Mouse (Mus musculus) cerebellum, adult 18-20 months (tissue): ENCODE data around the gene Samd4.
A peak's percentile ranks its signal among the peaks of the same experiment; 100 is the strongest.

Experiments
- DNase-seq, 2 experiments: peaks; one replicate each; pipeline ENCODE4 v3.0.0; 2021

Gene Samd4

DNA sequence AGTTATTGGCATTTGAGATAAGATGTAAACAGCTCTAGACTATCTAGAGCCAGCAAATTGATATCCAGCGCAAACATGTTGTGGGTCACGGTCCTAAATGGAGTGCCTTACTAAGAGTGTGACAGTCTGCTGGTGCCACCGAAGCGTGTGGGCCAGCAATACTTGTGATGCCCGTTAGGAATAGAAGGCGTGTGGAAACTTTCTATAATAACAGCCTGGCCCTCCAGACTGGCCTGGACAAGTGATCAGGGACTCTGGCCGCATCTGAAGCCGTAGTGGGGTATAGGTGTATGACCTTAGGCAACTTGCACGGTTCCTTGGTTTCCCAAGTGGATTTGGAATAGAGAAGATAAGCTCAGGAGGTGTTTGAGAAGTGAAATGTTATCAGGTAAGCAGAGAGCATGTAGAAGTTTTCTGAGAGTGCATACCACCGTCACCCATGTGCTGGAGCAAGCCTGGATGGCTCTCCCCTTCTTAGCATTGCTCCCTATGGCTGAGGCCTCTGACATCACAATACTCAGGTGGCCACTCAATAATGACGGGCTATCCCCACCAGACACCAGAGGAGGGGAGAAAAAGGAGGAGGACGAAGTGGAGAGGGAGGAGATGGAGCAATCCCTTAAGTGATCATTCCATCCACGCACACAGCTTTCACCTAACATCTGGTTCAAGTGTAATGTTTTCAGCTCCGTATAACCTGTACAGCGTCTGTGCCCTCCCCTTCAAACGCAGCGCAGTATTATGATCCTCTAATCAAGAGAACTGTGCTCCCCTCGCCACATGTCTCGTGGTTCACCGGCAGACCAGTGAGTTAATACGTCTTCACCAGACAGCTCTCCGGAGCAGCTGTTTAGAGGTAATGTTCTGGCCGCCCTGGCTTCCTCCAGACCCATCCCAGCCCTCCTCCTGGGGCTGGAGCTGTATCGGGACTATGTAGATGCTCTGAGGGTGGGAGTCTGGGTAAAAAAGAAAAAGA is 118.4 kb downstream of the Samd4 start:
- no peak for DNase-seq

DNA sequence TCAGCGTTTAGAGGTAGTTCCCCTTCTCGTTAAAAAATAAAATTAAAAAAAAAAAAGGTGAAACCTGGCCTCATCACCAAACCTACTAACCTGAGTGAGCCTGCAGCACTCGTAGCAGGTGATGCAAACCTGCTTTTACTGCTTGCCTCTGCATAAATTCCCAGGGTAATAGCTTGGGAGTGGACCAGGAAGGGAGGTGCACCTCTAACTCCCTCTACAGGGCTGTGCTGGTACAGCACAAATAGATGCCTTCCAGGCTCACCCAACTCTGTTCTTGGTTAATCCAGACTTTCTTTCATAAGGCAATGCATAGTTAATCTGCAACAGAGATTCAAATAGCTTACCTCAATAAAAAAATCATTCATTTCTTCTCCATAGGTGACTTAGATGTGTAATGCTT is 121.5 kb downstream of the Samd4 start:
- peak; percentile 53 to 59 for DNase-seq

DNA sequence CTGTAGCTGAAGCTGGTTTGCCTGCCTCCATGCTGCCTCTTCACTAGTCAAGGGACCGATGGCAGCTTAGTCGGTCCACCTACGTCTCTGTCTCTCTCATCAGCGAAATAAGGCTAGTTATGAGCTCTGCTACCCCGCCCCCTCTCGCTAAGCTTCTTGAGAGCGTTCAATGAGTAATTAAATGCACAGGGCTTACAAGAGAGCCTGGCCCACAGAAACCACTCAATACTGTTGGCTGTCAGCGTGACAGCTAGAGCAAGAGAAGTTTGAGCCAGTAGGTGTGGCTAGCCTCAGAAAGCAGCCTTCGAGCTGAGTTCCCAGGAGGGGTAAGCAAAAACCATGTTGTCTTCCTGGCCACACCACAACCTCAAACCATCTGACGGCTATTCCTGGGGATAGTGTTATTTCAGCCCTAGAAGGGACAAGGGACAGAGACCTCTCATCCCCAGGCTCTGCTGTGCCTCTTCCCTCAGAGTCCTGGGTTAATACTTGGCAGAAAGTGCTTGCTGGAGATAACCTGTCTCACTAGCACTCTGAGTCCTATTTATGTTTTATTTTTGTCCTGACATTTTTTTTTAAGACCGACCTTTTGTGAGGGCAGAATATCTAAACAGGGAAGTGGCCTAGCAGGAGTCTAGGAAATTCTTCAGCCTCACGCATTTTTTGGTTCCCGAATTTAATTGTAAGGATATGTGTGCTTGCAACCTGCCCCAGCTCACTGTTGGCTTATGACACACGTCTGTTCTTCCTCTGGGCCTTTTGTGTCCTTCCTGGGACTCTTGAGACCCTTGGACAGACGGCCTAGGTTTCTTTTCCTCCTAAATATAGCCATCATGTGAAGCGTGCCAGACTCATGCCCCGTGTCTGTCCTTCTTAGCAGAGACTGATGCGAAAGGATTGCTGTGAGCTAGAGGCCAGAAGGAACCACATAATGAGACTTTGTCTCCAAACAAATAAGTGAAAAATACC is 128.8 kb downstream of the Samd4 start:
- no peak for DNase-seq

DNA sequence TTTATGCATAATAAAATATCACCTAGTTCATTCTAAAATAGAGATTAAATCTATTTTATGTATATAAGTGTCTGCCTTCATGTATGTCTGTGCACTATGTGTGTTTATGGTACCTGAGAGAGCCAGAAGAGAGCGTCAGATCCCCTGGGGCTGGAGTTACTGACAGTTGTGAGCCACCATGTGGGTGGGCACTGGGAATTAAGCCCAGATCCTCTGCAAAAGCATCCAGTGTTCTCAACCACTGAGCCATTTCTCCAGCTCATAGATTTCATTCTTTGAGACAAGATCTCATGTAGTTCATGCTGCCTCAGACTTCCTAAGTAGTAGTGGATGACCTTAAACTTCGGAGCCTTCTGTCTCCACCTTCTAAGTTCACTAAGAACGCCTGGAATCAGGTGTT is 133.0 kb downstream of the Samd4 start:
- DNase-seq, result no peak

DNA sequence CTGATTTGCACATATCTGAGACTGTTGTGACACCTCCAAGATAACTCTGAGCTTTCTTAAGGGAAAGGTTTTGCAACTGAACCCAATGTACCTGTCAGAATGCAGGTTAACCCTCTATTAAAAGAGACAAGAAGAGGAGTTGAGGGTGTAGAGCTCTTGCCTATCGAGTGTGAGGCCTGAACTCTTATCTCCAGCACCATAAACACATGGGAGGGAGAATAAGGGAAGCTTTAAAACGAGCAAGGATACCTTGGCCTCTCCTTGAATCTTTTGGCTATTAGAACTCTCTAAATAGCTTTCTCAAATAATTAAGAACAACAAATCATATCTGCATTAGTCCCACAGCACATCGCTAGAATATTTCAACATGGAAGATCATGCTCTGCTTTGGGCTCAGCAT is 135.0 kb downstream of the Samd4 start:
- no peak for DNase-seq

DNA sequence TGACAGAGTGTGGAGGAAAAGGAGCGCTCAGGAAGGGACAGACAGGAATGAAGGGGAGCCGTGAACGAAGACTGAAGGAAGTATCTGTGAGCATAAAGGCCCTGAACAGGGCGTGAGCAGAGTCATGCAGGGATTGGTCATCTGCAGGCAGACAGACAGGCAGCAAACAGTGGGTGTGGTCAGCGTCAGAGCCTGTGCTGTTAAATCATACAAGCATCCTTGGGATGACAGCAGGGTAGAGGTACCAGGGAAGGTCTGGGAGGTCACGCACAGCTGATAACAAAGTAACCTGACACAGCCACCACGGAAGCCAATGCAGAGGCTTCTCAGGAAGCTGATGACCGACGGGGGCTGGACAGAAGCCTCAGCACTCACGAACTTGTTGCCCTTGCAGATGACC is 138.2 kb downstream of the Samd4 start:
- DNase-seq, result no peak

DNA sequence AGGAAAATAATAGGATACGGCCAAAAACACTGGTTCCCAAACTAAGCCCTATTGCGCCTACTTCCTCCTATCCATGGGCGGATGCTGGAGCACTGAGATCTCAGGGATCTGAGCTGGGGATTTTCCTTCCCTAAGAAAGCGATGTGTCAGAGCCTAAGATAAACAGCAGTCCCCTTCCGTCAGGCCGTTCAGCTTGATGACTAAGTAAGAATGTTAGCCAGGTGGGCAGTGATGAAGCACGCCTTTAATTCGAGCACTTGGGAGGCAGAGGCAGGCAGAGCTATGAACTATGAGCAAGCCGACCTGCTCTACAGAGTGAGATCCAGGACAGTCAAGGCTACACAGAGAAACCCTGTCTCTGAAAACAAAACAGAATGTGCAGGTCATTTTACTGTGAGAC is 140.9 kb downstream of the Samd4 start:
- DNase-seq, result no peak

DNA sequence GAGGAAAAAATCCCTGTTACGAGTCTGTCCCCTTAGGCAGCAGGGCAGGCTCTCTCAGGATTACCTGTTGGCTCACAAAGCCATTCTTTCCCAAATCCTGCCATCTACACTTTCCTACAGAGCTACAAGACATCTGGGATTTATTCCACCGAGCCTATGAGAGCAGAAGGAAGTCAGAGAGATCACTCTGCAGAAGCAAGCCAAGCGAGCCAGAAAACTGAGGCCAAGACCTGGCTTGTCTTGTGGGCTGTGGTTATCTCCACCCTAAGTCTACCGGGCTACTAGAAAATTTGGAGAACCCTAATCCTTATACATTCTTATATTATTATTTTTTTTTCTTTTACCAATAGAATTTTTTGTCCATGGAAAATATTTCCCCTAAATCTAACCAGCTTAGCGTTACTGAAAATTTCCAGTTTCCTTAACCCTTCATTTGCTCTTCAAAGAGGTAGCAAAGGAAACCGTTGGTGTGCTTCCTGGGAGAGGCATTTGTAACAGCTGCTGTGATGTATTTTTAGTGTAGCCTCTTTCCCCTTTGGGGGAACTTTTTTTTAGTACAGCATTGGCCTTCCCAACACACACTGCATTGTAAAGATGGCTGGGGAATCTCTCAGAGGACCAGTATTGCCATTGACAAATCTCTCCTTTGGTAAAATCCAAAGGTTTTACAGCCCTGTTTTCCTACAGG is 144.9 kb downstream of the Samd4 start:
- no peak for DNase-seq

DNA sequence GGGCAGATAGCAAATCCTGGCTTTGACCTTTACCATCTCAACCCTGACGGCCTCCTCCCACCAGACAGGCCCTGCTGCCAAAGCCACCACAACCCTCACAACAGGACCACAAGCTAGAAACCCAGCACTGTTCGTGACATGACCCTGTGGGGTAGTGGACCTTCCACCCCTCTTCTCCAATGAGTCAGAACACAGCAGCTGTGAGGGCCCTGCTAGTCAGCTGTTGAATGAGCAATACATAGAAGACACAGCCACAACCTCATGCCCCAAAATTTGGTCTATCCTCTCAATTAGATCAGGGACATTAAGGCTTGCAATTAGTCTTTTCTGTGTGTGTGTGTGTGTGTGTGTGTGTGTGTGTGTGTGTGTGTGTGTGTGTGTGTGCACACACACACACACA is 148.9 kb downstream of the Samd4 start:
- no peak for DNase-seq

DNA sequence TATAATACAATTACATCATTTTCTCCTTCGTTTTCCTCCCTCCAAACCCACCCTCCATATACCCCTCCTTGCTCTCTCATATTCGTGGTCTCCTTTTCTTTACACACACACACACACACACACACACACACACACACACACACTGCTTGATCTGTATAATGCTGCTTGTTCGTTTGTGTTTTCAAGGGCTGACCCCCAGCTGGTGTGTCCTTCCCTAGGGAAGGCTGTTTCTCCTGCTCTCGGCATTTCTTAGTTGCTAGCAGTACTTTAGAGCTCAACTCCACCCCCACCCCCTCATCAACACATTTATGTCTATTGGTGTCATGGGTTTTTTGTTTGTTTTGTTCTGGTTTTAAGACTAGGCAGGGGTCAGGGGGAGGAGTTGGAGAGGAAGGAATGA is 149.5 kb downstream of the Samd4 start:
- DNase-seq, result no peak

DNA sequence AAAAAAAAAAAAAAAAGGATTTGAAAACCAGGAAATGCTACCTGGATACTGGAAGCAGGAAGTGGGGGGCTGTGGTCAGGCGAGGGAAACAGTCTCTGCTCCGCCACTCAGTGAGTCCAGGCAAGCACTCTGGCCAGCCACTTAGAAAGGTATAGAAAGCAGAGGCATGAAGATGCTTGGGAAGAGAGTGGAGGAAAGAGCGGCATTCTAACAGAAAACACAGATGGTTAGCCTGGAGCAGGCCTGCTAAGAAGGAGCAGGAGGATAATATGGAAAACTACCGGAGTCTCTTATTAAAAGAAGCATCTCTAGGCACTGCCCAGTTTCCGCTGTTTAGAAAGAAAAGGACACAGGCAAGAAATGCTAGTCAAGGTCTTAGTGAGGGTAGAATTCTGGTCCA is 150.8 kb downstream of the Samd4 start:
- no peak for DNase-seq

DNA sequence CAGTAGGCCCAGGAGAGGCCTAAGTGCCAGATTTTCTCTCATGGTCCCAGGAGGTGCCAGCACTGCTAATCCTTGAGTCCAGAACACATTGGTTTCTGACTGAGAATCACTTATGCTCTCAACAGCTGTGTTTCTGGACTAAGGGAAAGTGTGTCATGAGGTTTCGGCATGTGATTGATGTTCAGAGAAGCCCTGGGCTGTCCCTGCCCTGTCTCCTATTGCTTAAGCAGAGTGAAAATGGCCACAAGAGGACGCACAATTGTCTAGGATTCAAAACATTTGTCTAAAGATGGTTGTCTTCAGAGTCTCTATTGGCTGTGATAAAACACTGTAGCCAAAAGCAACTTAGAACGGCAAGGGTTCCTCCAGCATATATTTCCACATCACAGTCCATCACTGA is 159.0 kb downstream of the Samd4 start:
- no peak for DNase-seq

DNA sequence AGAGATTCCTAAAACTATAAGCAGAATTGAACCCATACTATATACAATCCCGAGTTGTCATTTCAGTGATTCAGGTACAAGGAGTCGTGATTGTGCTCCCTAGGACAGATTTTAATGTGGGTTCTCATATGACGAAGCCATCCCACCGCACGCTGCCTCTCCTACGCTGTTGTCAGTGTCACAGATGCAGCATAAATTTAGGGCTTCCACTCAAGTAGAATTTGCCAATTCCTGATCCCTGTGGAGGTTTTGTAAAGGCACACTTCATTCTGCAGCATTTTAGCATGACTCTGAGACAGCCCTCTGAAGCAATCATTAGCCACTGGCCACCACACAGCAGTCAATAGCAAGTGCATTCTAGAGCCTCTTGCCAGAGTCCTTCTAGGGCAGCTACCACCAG is 166.4 kb downstream of the Samd4 start:
- DNase-seq, result no peak

DNA sequence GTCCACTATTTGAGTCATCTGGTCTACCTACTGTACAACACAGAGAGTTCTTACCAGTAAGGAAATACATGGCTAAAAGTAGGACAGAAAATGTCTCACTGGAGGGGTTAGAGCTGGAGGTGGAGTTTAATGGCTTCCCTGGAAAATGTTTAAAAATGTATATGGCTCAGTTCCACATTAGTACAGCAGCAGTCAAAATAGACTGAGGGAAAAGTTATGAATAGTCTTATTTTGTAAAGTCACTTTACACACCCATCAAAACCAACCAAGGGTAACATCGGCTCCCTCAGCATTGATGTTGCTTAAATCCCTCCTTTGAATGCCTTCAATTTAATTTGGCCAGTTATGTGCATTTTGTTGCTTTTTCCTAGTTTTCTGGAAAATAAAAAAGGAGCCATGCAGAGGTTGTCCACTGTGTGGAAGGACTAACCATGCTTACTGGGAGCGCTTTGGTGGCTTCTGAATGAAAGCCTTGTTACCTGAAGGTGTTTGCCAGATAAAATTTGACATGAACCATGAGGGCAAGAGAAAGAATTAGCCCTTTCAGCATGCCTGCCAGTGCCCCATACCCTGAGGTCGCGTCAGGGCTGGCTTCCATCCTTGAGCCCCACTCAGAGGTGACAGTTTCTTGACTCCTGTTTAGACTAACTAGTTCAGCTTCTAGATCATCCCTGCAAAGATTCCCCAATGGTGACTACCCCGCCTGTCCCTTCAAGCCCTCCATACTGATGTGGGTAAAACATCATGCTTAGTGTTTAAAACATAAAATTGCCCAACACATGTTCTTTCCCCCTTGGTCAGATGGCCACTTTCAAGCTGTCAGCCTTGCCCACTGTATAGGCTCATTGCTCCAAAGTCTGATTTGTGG is 169.3 kb downstream of the Samd4 start:
- no peak for DNase-seq

DNA sequence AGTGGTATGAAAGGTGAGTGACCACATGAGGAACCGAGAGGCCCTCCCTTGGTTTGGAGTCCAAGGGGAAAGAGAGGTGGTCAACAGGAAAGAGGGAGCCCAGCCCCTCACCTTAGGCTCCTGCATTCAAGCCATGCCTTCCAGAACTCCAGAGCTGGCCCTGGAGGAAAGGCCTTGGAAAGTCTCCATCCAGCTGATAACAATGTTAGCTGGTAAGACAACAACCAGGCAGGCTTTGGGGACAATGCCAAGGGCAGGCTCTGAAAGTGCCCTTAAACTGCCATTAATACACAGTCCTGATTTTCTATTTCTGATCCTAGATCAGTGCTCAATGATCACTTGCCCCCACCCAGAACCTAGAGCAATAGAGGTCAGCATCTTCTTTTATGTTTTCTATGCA is 170.4 kb downstream of the Samd4 start:
- no peak for DNase-seq

DNA sequence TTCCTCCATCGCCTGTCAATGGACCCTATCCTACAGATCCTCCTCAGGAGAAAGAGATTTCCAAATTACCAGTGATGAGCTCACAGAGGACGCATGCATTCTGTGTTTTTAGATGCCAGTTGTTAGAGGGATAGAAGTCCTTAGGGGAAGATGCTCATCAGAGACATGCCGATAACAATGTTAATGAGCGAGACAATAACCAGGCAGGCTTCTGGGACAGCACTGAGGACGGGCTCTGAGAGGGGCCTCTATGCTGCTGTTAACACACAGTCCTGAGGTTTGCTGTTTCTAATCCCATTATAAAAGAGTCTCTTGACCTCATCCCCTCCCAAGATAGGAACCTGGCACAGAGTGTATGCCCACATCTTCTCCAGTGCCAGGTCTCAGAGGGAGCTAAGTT is 171.2 kb downstream of the Samd4 start:
- DNase-seq, result no peak

DNA sequence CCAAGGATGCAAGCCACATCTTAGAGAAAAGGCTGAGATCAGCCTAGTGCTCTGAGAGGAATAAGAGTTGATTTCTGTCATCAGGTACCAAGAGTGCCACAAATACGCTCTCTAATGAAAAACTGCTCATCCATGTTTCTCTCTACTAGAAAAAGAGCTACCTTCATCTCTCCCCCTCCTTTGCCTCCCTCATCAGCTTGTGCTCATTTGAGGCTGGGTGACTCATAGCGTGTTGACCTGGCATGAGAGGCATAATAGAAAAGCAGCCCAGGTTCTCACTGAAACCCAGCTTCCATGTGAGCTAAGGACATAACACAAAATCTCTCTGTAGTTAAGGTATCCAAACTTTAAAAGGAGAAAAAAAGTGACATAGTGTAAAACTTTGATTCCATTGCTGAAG is 176.3 kb downstream of the Samd4 start:
- no peak for DNase-seq

DNA sequence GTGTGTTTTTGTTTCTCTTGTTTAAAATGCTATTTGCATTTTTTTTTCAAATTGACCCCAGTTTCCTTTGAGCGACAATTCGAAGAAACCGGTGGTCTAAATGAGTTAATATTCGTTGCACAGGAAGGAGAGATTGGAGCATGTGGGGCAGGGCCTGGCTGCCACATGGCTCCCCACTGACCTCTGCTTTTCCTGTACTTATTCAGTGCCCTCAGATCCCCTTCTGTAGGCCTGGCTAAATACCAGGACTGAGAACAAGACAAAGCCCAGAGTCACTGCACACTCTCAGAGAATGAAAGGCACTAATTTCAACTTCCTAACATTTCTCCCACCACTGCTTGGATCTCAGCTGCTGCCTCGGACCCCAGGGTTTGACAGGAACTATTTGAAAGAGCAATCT is 182.4 kb downstream of the Samd4 start:
- DNase-seq, result peak in 1 of 2 experiments; percentile 14

DNA sequence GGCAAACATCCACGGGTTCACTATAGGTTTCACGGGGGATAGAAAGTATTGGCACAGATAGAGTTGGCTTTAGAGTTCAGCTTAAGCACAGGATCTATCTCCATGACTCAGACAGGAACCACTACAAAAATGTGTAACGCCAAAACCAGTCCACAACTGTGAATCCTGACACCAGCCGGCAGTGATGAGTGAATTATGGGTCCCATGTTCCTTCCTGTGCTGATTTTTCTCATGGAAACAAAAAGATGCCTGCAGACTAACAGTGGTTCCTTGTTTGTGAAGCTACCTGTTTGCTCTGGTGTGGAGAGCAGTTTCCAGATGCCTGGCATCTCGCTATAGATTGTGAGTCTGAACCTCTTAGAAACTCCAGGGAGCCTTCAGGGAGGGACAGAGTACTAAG is 184.2 kb downstream of the Samd4 start:
- no peak for DNase-seq

DNA sequence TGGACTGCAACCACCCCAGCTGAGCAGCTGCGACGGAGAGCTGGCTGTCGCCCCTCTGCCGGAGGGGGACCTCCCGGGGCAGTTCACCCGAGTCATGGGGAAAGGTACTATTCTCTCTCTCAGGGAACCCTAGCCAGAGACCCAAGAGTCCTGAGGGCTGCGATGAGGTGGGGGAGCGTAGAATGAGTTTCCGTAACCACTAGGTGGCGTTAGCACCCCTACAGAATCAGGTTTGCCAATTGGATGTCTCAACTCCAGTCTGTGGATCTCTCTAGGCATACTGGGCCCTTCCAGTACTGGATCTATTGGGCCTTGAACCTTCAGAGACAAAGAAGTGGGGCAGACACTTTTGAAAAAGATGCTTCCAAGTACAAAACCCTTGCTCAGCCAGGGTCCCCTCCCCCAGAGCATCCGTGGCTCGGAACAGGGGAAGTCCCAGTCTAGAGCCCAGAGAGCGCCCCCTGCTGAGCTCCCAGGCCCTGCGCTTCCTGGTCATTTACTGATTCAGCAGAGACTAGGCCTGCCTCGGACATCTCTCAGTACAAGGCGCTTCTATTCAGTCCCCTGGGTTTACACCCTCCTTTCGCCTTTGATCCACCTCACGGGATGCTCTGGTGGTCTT is 191.5 kb downstream of the Samd4 start:
- peak; percentile 28 to 33 for DNase-seq

DNA sequence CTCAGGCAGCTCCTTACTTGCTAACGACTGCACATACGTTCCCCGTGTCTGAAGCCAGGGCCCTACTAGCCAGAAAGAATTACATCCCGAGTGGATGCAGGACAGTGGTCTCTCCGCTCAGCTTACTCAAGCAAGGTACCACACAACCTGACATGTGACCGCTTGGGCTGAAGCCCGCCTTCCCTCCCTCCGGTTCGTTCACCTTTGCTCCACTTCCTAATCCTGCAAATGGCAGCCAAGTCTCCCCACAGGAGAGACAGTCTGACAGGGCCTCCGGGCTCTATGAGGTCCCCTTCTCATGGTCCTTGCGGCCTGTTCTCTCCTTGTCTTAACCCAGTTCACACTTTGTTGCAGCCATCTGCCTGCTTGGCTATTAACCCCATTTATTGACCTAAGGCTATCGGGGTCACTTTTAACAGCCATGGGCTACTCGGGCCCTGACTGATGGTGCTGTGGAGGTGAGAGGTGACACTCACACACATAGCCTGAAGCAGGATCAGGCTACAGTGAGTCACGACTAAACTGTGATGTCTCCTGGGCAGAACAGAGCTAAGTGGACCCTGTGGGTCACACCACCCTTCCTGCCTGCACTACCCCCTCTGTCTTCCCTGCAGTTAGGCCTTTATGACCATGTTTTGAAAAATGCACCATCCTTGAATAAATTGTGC is 192.5 kb downstream of the Samd4 start:
- no peak for DNase-seq
